Mouse (Mus musculus) frontal cortex, adult (tissue): ENCODE results near the gene Taf8.

Experiments used
- ATAC-seq: cut with Nextera tagmentation; 2 replicates; pipeline ENCODE4 v1.9.2; 2017; ENCODE audit warnings: mild to moderate bottlenecking, moderate library complexity, mixed read lengths; ENCODE audit not compliant: low TSS enrichment

The Taf8 gene

GRCm38 (mm10) chr17:47501946-47502706 lies at the start of gene Taf8:
Taf8 (minus strand) TSS chr17:47502292.
- peak; percentile 94 for ATAC-seq

- ATAC-seq, result no peak
Measured at GRCm38 (mm10) chr17:47551049-47551448, 49.0 kb upstream of the Taf8 start.

- peak; percentile 76 for ATAC-seq
Measured at GRCm38 (mm10) chr17:47545861-47546331, 43.8 kb upstream of the Taf8 start.

DNA sequence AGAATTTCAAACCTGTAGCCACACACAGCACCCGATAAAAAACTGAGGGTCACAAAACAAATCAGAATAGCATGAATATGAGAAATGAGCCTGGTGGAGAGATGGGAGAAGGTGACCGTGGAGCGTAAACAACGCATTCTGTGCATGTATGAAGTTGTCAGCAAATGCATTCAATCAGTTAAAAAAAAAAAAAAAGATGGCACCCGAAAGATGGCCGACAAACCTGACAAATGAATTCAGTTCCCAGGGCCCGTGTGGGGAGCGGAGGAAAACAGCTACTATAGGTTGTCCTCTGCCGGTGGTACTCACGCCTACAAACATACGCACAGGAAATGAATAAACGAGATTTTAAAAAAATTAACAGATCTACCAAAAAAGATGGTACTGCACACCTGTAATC lies 43.1 kb upstream of the Taf8 start:
- ATAC-seq, result no peak

GRCm38 (mm10) chr17:47543051-47543650 lies 41.1 kb upstream of the Taf8 start:
- ATAC-seq, result no peak

- ATAC-seq, result no peak
Measured at GRCm38 (mm10) chr17:47542061-47542460, 40.0 kb upstream of the Taf8 start.

DNA sequence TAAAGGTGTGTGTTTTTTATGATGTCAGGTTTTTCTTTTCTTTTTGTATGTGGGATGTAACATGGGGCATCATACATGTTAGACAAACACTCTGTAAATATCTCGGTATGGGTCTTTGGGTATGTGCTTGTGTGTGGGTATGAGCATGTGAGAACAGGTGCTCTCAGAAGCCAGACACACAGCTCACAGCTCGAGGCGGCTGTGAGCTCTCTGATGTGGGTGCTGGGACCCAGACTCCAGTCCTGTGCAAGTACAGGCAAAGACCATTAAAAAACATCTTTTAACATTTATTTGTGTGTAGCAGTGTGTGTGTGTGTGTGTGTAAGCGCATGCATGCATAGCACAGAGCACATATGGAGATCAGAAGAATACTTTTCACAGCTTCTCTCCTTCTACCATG lies 37.0 kb upstream of the Taf8 start:
- no peak for ATAC-seq

- ATAC-seq, result no peak
Measured at GRCm38 (mm10) chr17:47538049-47538448, 36.0 kb upstream of the Taf8 start.

- ATAC-seq, result no peak
Measured at GRCm38 (mm10) chr17:47535812-47536236, 33.7 kb upstream of the Taf8 start.

DNA sequence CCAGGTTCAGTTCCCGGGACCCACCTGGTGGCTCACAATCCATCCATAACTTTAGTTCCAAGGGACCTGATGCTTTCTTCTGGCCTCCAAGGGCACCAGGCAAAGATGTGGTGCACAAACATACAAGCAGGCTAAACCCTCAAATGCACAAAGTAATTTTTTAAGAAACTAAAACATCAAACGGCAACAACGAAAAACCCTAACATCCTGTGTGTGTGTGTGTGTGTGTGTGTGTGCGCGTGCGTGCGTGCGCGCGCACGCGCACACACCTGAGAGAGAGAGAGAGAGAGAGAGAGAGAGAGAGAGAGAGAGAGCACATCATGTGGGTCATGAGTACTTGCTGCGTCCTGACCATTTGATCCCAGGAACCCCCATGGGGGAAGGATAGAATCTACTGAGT lies 31.6 kb upstream of the Taf8 start:
- no peak for ATAC-seq

- ATAC-seq, result no peak
Measured at GRCm38 (mm10) chr17:47532364-47532763, 30.3 kb upstream of the Taf8 start.

- ATAC-seq, result no peak
Measured at GRCm38 (mm10) chr17:47531387-47531818, 29.3 kb upstream of the Taf8 start.

DNA sequence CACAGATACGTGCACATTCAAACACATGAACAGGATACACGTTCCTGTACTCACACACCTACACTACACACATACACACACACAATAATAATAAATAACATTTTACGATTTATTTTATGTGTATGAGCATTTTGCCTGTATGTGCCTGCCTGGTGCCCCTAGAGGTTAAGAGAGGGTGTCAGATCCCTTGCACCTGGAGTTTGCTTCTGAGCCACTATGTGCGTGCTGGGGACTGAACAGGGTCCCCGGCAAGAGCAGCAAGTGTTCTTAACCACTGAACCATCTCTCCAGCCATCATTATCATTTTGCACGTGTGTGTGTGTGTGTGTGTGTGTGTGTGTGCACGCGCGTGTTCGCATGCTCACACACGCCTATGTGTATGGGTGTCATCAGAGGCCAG lies 27.5 kb upstream of the Taf8 start:
- no peak for ATAC-seq

DNA sequence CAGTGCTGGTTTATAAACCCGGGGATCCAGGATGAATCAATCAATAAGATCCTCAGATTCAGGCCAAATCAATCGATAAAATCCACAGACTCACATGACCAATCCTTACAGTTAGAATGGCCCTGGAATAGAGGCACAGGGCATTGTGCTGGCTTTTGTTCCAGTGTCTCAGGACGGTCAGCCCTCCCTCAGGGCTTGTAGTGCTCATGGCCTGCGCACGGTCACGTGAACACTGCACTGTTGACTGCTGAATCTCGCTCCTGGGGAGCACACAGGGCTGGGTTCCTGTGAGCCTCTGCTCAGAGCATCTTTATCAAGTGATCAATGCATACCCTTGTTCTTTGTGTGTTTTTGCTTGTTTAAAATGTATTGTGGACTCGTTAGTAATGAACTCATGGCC lies 26.8 kb upstream of the Taf8 start:
- ATAC-seq, result no peak

- no peak for ATAC-seq
Measured at GRCm38 (mm10) chr17:47527581-47528300, 25.6 kb upstream of the Taf8 start.

DNA sequence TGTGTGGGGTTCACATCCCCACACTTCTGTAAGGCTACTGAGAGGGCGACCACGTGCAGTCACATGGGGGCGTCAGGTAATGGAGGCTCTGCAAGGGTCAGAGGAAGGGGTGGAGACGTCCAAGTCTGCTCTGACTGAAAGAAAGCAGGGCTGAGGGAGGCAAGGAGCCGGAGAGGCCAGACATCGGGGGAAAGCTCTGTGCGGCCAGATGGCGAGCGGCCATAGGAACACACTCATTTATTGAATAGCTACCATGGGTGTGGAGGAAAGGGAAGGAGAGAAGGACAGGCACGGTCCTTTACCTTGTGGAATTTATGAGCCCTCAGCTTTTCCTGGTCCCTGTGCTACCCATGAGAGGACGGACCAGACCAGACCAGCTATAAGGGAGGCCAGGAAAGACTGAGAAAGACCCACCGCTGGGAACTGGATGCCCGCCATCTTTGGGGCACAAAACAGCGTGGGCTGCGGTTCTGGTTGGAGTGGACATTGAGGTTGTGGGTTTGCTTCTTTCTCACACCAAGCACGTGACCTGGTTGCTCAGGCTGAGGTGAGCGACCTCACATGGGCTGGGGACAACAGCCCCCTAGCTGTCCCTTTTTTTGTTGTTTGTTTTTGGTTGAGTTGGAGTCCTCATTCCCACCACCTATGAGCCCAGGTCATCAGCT lies 24.9 kb upstream of the Taf8 start:
- no peak for ATAC-seq

GRCm38 (mm10) chr17:47524991-47525390 lies 22.9 kb upstream of the Taf8 start:
- no peak for ATAC-seq

DNA sequence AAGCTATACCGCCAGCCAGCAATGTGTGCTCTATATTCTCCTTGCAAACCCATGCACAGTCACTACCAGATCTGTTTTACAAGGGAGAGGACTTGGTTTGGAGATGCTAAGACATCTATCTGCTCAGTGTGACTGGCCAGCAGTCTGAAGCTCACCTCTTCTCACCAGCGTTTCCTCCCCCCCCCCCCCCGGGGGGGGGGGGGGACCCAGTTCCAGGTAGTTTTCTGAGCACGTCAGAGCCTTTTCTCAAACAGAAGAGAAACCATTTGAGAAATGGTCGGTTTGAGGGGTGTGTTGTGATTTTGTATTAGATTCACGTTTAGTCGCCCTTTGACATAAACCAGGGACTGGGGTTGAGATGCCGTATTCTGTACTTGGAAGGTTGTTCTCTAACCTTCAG lies 22.0 kb upstream of the Taf8 start:
- no peak for ATAC-seq

DNA sequence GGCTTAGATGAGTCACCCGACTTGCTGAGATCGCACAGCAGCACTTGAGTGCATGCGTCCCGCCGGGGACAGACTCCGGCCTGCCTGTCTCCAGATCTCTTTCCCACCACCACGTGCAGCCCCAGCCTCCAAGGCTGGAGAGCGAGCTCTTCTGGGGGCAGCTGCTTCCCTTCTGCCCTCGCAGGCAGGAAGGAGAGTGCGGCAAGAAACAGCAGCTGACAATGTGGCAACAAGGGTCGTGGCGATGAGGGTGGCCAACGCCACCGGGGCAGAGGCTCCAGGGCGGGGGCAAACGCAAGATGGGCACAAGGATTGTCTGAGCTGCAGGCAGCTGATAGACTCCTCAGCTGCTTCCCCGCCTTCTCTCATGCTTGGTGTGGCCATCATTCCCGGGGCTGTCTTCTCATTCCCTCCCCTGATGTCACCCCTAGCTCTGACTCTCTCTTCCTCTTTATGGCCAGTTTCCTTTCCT lies 21.2 kb upstream of the Taf8 start:
- no peak for ATAC-seq

- ATAC-seq, result no peak
Measured at GRCm38 (mm10) chr17:47522536-47522935, 20.4 kb upstream of the Taf8 start.

- peak; percentile 69 for ATAC-seq
Measured at GRCm38 (mm10) chr17:47521551-47522258, 19.6 kb upstream of the Taf8 start.
